Mouse (Mus musculus): ENCODE data around the gene Bcat2.

Gene Bcat2

GRCm38 (mm10) chr7:45550821-45551511 is 19.0 kb upstream of the Bcat2 start:
- DNase-seq (ENCODE audit: low spot score), result no peak

- DNase-seq (ENCODE audit: low spot score), result no peak
Measured at GRCm38 (mm10) chr7:45551512-45551883, 18.5 kb upstream of the Bcat2 start.

DNA sequence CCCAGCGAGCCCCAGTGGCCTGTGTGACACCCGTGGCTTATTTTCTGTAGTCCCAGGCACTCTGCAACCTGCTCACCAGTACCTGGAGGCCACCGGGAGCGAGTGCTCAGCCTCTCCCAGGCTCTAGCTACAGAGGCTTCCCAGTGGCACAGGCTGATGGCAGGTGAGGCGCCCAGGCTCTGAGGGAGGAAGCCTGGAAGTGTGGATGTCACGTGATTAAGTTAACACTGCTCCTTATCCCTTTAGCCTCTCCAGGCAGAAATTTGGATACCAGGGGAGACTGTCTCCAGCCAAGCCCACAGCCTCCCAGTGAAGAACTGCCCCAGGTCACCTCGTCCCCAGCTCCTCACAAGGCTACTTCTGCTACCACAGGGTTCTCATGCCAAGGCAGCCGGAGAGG is 16.4 kb upstream of the Bcat2 start:
- DNase-seq (ENCODE audit: low spot score), result no peak

DNA sequence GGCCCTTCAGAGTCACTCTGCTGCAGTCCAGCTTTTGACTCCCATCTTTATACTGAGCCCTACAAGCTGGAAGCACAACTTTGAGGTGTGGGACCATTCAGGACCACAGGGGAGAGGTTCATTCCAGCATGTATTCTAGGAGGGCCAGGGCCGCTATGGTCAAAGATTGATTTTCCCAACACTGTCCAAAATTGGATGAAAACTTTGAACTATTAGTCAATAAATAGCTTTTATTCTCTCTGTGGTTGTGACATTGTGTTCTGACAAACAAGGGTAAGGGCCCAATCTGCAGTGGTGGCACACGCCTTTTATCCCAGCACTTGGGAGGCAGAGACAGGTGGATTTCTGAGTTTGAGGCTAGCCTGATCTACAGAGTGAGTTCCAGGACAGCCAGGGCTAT is 16.0 kb upstream of the Bcat2 start:
- DNase-seq (ENCODE audit: low spot score), result no peak

DNA sequence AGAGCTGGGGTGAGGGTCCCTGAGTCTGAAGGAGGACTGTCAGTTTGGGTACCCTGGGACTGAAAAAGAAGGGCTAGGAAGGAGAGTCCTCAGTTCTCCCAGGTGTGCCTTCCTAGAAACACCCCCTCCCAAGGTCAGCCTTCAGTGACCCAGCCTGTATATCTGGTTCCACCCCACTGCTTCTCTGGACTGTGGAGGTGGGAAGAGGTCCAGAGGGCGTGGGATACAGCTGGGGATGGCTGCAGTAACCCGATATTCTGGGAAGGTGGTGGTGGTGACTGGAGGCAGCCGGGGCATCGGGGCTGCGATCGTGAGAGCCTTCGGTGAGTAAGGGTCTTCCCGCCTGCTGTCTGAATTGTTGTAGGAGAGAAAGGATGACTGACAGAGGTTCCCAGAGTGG is 15.2 kb upstream of the Bcat2 start, which contains the start of gene Hsd17b14:
Gene Hsd17b14 (plus strand): TSS at position 150 of the 400 bp plus-strand sequence.
- no peak for DNase-seq (ENCODE audit: low spot score)

DNA sequence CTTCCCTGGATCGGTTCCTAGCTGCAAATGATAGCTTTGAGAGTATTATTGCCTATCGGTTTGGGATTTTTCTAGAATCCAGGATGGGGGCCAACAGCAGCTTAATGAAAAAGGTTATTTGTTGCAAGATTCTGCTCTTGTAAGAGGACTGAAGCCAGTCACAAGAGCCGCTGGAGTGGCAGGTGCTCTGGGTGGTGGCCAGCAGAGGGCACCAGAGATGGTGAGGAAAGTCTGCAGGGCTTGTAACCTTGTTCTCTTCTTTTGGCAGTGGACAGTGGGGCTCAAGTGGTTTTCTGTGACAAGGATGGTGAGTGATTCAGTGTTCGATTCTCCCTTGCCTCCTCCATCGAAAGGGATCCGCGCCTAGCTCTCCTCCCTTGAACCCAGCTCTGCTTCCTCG is 14.2 kb upstream of the Bcat2 start:
- peak; percentile 82 for DNase-seq (ENCODE audit: low spot score)

GRCm38 (mm10) chr7:45558907-45559306 is 11.0 kb upstream of the Bcat2 start:
- DNase-seq (ENCODE audit: low spot score), result no peak

GRCm38 (mm10) chr7:45560241-45560640 is 9.7 kb upstream of the Bcat2 start:
- DNase-seq (ENCODE audit: low spot score), result no peak

GRCm38 (mm10) chr7:45560843-45561623 is 8.9 kb upstream of the Bcat2 start:
- DNase-seq (ENCODE audit: low spot score), result peak; percentile 74

DNA sequence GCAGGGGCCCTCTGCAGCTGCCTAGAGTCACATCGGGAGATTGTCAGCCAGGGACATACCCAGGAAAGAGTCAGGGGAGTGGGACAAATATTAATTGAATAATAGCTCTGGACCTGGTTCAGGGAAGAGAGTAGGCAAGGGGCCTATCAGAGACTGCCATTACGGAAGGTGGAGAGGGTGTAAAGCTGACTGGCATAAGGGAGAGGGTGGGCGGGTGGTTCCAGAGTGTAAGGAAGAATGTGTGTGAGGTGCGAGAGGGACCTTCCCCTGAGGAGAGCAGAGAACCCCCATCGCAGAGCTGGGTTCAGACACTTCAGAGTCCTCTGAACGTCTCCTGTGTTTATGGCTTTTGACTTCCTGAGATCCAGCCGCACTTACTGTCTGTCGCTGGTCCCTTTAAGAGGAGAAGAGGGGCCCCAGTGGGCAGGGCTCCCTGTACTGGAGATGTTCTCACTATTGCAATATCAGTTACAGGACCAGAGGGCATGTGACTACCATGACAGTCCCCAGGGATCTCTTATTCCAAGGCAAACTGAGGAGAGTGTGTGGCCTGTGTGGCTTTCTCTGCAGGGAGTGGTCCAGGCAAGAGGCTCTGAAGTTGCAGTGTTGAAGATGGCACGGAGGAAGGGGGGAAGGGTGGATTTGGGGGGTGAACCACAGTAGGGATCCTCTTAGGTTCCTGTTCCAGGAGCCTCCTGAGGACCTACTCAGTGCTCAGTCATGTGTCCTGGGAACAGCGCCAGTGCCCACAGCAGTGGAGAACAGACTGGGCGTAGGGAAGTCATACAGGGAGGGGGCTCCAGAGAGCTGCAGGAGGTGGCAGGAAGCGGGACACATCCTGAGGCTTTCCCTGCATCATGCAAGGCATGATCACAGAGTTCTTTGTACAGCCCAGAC is 8.1 kb upstream of the Bcat2 start:
- DNase-seq (ENCODE audit: low spot score), result no peak

DNA sequence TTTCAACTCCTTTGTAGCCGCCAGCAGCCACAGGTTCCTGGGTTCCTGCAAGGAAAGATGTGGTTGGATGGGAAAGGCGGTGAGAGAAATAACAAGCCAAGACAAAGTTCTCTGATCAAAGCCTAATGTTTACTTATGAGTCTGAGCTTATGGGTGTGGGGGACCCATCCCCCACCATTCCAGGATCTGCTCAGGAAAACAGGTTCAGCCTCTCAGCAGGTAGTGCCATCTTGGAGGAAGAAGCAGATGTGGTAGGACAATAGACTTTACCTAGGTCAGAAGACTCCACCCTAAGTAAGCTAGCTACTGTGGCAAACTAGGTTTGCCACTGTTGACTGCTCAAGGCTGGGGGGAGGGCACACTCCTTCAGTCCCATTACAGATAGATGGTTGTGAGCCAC is 5.1 kb upstream of the Bcat2 start:
- DNase-seq (ENCODE audit: low spot score), result no peak

- no peak for DNase-seq (ENCODE audit: low spot score)
Measured at GRCm38 (mm10) chr7:45565446-45565845, 4.5 kb upstream of the Bcat2 start.

DNA sequence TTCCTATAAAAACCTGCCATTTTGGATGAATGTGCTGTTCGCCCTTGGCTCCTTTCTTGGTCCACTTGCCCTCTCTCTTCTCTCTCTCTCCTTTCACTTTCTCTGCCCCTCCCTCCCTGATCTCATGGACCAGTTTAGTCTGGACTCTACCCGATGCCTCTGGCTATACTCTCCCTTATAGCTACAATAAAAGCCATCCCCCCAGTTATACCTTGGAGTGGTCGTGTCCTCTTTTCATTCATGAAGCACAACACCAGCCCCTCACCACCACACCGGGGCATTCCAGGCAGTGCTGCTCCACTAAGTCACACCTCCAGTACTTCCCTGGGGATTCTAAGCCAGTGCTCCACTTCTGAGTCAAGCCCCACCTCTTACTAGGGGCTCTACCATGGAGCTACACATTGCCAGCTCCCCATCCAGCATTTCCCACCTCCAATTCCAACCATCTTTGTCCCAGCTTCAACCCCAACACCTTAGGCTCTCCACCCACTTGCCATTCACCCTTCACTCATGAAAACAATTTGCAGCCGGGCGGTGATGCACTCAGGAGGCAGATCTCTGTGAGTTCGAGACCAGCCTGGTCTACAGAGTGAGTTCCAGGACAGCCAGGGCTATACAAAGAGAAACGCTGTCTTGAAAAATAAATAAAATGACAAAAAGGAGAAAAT is 2.7 kb upstream of the Bcat2 start:
- DNase-seq (ENCODE audit: low spot score), result no peak

DNA sequence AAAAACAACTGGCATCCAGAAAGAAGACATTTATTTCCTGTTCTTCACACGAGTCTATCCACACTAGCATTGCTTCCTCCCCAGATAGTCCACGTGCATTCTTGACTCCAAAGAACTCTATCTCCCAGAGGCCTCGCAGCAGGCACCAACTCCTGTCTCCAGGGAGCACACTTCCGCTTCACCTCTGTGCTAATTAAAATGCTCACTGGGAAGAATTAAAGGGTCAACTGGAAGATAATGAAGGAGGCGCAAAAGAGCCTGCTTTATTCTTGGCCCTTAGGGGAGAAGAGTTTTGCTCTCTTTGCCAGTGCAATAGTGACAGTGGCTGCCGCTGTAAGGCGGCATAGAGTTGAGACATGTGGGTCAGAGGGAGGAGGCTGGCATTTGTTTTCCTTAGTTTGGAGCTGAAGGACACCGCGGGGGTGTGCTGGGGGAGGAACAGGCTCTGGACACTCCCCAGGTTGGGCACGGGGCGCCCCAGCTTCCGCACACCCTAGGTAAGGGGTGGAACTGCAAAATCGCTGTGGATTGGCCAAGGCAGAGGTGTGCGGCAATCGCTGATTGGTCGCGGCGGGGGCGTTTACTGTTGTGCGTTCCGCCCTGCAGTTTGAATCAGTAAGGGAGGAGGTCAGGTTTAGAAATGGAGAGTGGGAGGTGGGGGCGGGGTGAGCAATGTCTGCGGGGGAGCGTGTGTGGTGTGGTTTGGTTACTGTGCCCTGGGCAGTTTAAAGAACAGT is 2.0 kb upstream of the Bcat2 start:
- peak; percentile 93 for DNase-seq (ENCODE audit: low spot score)

- DNase-seq (ENCODE audit: low spot score), result no peak
Measured at GRCm38 (mm10) chr7:45568601-45569473, 1.1 kb upstream of the Bcat2 start.

GRCm38 (mm10) chr7:45571966-45572365 is 2.0 kb downstream of the Bcat2 start:
- DNase-seq (ENCODE audit: low spot score), result no peak

GRCm38 (mm10) chr7:45573954-45574353 is 4.0 kb downstream of the Bcat2 start:
- DNase-seq (ENCODE audit: low spot score), result no peak

DNA sequence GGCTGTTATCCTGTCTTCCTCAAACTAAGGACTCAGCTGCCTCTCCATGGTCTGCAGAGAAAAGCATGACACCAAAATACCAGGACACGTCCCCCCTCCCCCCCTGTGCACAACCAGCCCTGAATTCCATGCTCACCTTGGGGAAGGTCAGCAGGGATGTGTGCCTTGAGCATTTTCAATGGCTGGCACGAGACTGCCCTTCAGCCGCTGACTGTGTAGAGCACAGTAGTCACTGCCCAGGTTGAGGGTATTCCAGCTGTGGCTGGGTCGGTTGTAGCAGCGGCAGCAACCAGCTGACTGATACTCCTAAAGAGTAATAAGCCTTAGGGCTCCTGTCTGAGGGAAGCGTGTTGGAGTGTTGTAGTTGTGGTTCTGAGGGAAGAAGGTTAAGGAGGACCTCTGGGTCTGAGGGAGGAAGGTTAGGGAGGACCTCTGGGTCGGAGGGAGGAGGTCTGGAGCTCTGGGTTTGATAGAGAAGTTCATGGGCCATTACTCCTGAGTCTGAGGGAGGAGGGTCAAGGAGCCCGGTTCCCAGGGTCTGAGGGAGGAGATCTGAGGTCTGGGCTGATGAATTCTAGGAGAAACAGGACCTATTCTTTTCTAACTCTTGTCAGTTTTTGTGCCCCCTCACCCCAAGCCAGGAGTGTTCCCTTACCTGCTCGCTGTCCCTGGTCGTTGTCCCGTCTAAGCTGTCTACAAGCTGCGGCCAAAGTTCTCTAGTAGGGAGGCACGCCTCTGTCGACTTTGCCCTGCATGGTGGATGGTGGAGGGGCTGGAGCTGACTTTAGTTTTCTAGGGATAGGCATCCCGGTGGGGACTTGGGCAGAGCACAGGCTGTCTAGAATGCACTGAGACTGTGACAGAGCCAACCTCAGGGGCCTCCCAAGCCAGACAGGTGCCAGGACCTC is 4.8 kb downstream of the Bcat2 start:
- DNase-seq (ENCODE audit: low spot score), result no peak

DNA sequence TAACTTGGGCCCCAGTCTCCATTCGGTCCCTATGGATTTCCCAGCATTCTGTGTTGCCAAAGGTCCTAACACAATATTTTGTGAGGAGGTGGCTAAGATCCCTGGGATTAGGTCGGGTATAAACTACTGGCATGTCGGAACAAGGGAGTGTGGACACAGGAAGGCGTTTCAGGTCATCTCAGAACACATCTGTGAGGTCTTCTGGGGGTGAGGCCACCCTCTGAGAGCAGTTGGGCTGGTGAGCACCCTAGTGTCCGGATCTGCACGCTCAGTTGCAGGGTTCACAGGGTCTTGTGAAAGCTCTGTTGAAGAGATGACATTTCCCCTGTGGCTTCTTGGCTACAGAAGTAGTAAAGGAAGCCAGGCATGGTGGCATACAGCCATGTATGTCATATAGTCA is 16.0 kb downstream of the Bcat2 start:
- no peak for DNase-seq (ENCODE audit: low spot score)
